Mouse (Mus musculus) neutrophil, adult 5-6 weeks (primary cell): ENCODE data around the gene Sars2. TPM values are rescaled to one million over a fixed set of nuclear protein-coding genes. Genes with fewer than 3 reads are reported as not detected.

Source experiments
- ATAC-seq: fragments of 151-379, 151-347 bp; 2 replicates; pipeline ENCODE4 v1.8.0; 2017; ENCODE audit warnings: mild to moderate bottlenecking, moderate TSS enrichment; ENCODE audit not compliant: insufficient number of reproducible peaks, poor library complexity, low FRiP score, severe bottlenecking; ENCODE audit errors: extremely low read depth
- total RNA-seq: library from RNA; stranded (forward); fragments of 200-1000 nt; gene quantifications from 2 replicates; pipeline ENCODE4 v1.2.3, GENCODE M21; 2017

The Sars2 gene
- total RNA-seq, 1 experiment from 2014 or later: 5.9 TPM

DNA sequence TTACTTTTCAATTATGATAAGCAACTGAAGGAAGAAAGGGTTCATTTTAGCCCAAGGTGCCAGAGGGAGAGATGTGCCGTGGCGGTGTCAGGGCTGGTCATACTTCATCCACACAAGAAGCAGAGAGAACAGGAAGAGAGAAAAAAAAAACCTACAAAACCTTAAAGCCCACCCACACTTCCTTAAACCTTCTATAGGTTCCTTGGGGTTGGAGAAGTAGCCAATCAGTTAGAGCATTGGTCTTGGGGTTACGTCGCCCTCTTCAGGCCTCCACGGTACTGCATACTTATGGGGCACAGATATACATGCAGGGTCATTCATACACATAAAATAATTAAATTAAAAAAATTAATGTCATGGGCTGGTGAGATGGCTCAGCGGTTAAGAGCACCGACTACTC is 19.7 kb upstream of the Sars2 start:
- ATAC-seq: no peak

DNA sequence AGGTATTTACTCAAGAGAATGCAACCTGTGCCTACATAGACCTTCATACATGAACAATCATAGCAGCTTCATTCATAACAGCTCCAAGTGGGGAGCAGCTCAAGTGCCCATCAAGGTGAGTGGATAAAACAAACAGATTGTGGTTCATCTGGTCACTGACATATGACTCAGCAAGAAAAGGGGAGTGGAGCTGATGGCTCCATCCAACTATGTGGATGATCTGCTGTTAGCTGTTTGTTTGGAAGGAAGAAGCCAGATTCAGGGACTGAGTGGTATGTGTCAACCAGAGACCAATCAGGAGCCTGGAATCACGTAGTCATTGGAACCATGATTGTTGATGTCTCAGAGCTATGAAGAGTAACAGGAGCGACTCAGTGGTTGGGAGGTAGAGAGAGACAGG is 17.2 kb upstream of the Sars2 start:
- no peak for ATAC-seq

DNA sequence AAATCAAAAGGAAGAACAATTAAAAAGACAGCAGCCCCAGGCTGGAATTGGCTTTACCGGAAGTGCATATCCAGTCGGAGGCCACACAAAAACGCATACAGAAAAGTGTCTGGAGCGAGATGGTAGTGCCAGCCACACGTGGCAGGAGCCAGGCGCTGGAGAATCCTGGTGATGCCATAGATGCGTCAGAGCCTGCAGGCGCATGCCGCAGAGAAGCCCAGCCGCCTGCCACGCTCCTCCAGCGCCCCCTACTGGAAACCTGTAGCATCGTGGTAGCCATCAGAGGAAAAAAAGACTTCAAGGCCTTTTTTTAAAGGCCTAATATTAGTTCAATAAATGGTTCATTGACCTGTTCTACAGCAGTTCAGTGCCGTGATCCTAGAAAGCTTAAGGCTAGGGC is 15.2 kb upstream of the Sars2 start:
- ATAC-seq: peak; percentile 72; the same call in 1 of the 2 replicates

DNA sequence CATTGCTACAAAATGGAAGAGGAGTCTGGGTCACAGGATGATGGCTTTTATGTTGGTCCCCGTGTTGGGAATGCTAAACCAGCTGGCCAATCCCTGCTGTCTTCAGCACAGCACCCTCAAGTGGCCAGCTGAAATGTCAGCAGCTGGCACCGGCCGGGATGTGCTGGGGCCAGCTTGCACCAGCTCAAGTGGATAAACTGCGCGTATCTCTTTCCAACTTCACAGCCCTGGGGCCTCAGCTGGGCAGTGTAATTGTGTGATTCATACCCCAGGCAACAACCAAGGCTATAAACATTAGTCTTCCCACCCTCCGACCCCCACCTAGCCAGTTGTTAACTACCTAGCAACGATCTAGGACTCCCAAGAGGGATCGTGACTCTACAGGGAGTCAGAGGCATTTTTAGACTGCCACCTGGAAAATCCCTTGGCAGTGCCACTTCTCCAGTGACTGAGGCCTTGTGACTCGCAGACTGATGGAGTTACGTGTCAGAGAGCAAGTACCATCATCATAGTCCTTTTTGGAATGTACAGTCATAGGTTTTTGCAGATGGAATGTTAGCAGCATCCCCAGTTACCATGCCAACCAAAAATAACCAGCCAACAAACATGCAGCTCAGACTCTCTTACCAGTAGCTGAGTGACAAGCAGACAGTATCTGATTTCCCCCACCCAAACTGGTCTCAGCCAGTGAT is 14.0 kb upstream of the Sars2 start:
- ATAC-seq: no peak

DNA sequence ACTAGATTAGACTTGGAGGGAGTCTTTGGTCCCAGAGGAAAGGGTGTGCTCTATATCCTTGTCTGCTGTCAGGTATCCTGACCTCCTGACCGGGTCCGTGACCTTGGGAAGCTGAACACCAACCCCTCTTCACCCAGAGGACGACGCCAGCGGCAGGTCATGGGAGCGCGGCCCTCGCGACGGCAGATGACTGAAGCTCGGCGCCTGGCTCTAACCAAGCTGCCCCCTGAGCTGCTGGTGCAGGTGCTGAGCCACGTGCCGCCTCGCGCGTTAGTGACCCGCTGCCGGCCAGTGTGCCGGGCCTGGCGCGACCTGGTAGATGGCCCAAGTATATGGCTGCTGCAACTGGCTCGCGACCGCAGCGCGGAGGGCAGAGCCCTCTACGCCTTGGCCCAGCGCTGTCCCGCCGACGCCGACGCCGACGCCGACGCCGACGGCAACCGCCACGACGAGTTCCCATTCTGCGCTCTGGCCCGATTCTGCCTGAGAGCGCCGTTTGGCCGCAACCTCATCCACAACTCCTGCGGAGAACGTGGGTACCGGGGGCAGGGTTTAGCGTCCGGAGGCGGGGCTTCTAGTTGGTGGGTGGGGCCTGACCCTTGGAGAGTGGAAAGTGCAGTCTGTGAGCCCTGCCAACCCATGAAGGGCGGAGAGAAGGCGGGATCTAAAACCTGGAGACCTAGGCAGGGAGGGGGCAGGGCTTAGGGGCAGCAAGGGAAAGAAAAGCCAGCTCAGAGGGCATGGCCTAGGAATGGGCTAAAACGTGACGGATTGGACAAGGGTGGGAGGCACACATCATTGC is 9.2 kb upstream of the Sars2 start:
- peak; percentile 70 for ATAC-seq

DNA sequence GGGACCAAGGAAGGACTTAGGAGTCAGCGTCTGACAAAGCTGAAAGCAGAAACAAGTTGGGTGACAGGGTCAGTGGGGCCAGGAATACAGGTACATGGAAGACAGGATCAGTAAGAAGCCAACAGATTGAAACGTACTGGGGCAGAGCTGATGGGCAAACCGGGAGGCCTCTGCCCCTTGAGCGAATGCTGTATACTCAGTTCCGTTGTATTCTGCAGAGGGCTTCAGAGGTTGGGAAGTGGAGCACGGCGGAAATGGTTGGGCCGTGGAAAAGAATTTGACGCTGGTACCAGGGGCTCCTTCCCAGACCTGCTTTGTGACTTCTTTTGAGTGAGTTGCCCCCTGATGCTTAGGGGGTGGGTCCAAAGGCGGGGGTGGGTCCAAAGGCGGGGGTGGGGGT is 8.6 kb upstream of the Sars2 start:
- no peak for ATAC-seq

DNA sequence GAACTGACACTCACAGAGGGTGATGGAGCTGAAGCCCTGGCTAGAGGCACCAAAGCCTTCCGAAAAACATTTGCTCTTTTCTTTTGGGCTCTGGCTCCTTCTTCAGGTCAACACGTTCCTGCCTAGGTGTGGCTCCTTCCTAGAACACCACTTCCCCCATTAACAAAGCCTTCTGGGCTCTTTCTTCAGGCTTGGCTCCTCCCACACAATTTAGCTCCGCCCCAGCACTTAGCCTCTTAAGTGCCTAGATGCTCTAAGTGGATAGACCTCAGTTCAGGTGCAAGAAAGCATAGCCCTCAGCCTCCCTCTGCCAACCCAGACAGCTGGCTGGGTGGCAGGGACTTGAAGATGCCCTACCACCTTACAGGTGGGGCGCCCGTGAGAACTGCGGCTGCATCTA is 6.1 kb upstream of the Sars2 start:
- ATAC-seq: no peak

DNA sequence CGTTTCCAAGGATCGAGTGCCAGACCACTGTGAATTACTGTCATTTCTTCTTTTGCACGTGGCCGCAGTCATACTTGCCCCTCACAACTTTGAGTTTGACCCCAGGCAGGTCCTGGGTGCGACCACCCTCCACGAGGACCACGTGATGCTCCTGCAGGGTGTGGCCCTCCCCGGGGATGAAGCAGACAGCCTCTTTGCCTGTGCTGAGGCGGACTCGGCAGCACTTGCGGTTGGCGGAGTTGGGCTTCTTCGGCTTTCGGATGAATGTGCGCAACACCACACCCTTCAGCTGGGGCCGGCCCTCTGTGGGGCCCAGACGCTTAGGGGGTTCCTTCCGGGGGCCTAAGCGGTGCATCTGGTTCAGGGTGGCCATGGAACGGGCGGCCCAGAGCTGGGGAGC is 2.0 kb upstream of the Sars2 start:
- ATAC-seq: no peak

DNA sequence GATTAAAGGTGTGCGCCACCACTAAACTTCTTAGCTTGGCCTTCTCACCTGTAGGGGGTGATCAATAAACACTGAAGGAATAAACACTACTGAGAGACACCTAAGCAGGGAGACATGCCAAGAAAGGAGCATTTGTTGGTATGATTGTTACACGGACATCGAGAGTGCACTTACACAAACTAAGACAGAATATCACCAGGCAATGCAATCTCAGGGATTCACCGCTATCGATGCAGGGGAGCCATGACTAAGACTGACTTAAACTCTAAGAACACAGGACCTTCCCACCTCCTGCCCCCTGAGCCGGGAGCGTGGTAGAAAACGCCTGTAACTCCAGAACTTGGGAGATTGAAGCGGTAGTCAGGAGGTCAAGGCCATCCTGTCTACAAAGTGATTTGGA is 843 bp upstream of the Sars2 start:
- ATAC-seq: no peak

DNA sequence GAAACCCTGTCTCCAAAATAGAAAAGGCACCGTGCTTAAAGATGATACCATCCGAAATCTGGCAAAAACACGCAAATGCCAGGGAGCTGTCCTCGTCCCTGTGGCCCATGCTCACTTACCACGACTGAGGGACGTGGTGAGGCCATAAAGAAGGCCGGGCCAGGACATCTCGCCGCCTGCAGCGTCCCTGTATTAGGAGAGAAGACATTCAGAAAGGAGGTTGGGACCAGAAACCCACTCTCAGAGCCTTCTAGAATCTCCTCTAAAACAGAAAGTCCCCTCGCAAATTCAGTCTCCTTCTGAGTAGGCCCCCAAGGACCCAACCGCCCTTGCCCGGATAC is 454 bp upstream of the Sars2 start:
- ATAC-seq: no peak

DNA sequence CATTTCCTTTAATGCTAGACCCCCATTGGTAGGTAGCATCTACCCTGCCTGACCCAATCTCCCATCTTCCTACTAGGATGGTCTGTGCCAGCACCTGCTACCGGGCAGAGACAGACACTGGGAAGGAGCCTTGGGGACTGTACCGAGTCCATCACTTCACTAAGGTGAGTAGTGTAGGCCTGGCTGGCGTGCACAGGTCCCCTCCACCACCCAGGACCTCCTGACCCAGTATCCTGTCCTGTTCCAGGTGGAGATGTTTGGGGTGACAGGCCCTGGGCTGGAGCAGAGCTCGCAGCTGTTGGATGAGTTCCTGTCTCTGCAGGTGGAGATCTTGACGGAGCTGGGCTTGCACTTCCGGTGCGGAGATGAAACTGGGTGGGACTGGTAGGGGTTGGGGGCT is 8.1 kb downstream of the Sars2 start:
- no peak for ATAC-seq

DNA sequence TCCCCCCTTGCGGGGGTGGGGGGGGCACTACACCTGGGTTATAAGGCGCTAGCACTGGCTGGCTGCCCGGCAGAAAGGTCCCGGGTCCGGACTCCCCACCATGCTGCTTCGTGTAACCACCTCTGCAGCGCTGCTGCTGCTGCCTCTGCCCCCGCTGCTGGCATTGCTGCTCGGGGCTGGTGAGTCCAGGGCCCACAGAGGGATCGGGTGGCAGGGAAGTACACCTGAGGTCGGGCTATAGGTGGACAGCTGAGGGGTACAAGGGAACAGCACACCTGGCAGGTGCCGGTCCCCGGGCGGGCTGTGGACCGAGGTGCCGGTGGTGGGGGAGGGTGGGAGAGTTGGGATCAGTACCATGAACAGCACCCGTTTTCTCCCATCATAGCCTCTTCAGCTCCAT is 14.3 kb downstream of the Sars2 start, which contains the start of gene Ccer2:
TSS of gene Ccer2 (plus strand) at position 96 of the 400 bp plus-strand sequence.
- no peak for ATAC-seq

DNA sequence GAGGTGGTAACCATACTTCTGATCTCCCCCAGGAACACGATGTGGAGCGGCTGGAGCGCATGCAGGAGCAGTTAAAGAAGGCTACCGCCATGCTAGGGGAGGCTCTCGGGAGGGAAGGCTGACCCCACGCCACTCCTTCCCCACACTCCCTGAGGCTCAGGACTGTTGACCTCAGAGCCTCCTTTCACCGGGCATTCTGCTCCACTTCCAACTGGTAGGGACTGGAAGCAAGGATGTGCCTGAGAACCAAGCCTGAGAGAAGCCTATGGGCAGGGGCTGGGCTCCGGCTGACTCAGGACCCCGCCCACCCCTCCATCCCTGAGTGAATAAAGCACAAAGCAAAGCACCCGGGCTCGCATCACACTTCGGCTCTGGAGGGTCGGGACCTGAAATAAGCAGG is 16.8 kb downstream of the Sars2 start:
- ATAC-seq: no peak

DNA sequence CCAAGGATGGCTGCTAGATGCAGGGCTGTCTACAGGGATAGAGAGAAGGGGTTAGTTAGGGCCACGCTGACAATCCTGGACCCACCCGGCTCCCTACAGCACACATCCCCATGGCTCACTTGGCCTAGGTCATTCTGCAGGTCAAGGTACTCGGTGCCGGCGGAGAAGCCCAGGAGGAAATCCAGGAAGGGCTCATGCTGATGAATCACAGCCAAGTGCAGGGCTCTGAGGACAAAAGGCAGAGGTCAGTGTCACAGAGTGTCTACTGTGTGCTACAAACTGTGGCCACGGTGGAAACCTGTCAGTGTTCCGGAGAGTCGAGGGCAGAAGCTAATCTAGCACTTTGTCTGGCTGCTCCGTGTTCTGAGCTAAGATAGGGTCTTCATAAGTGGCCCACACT is 20.1 kb downstream of the Sars2 start:
- ATAC-seq: no peak

DNA sequence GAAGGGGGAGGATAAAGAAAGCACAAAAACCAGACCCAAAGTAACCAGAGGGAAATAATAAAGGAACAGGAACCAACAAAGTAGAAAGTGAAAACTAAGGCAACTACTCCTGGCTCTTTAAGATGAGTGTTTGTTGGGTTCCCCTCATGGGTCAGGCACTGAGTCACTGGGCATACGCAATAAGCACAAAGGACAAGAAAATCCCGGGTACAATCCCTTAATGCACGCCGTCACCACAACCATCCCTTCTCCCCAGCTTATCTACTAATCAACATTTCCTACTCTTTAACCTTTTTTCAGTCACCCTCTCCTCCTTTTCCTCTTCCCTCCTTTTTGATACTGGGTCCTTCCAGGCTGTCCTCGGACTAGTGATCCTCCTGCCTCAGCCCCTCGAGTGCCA is 23.4 kb downstream of the Sars2 start:
- ATAC-seq: no peak

DNA sequence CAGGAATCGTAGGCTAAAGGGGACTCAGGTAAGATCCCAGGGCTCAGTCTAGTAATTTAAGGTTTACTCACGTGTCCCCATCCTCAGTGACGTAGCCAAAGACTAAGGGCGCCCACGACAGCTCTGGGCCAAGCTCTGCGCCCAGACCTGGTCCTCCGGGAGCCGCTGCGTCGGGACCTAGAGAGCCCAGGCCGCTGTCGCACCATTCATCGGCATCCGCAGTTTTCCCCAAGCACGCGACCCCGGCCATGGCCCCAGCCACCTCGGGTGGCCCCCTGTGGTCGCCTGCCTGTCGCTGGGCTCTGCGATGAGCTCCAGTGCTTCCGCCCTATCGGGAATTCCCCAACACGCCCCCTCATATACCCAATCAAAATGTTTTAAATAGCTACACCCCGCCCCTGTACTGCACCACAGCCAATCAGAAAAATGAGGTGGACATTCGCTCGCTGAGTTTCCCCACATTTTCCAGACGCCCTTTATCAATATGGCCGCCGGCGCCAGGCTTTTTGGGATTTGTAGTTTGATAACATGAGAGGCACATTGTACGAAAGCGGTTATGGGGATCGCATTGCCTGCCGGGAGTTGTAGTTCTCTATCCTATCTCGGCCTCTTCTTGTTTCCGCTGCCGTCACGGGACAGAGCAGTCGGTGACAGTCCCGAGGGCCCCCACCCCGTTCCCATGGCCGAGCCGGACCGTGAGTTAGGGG is 24.5 kb downstream of the Sars2 start, which contains the start of gene Sirt2:
TSS of gene Sirt2 (plus strand) at position 563 of the 707 bp plus-strand sequence.
- peak; percentile 96 for ATAC-seq

DNA sequence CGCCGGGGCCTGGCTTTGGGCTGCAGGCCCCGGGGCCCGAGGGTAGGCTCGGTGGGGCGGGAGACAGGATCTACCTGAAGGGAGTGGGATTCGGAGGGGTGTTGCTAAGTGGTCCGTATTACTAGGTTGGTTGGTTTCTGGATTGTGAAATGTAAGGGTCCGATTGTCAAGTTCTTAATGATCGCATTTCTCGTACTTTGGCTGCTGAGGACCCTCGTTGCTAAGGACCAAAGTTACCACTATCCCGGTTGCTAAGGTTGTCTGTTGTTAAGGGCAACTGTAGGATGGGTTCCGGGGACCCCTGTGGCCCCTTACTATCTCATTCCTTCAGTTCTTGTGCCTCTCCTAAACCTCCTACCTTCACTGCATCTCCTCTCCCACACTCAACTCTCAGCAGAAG is 25.1 kb downstream of the Sars2 start:
- ATAC-seq: no peak

DNA sequence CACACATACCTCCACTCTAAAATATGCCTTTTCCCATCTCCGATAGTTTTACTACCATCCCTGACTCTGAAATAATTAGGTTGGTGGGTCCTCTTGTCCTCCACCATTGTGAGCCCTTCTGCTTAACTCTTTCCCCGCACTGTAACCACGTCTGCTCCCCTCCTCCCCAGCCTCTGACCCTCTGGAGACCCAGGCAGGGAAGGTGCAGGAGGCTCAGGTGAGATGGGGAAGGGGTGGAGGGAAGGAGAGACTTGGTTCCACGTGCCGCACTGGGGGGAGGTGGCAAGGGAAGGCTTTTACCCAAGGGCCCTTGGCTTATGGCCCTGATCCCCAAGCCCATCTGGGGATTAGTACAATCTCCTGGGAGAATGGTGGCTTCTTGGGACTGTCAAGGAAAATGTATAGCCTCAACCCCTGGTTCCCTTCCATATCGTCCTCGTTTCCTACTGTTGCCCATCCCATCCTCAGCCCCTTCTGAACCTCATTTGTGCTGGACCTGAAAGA is 25.7 kb downstream of the Sars2 start, which contains the start of gene Nfkbib:
TSS of gene Nfkbib (minus strand) at position 51 of the 504 bp plus-strand sequence.
- no peak for ATAC-seq

DNA sequence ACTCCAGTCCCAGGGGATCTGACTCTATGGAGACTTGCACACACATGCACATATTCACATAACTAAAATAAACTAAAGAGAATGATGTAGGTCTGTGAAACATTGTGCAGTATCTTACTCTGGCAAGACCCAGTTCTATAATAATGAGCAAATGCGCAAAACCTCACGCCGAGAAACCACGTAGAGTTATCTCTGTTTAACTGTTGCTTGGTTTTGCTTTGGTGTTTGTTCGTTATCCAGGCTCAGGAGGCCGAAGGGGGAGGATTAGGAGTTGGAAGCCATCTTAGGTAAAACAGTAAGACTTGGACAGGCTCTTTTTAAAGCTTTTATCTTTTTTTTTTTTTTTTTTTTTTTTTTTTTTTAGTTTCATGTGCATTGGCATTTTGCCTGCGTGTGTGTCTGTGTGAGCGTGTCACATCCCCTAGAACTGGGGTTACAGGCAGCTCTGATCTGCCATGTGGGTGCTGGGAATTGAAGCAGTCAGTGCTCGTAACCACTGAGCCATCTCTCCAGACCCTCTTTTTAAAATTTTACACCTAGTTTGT is 27.7 kb downstream of the Sars2 start:
- no peak for ATAC-seq
